Mouse (Mus musculus) forebrain, embryonic 16.5 days (tissue): ENCODE results near the gene Acss2. TPM values are rescaled to one million over a fixed set of nuclear protein-coding genes. Genes with fewer than 3 reads are reported as not detected.
"Not testable (repeated sequence)": the region's sequence is repeated elsewhere in the genome, so short reads cannot be mapped to it uniquely, and the experiment has no call there.

ENCODE experiments used
- ATAC-seq: fragments of 200-750 bp; cut with Nextera tagmentation; 2 replicates; pipeline ENCODE4 v1.8.0; 2017; ENCODE audit warnings: mild to moderate bottlenecking, moderate library complexity
- H3K27ac ChIP-seq: fragments of 300-500 bp; sonication (generic); 2 replicates; pipeline ENCODE4 v1.5.1; 2014; ENCODE audit warnings: low read length, control low read depth
- H3K27me3 ChIP-seq: fragments of 300-500 bp; sonication (generic); replicated peaks from 2 replicates; pipeline ENCODE4 v1.6.1; 2014; ENCODE audit warnings: low read length; ENCODE audit not compliant: control insufficient read depth, insufficient read depth
- H3K36me3 ChIP-seq: fragments of 300-500 bp; sonication (generic); 2 replicates; pipeline ENCODE4 v1.6.1; 2014; ENCODE audit not compliant: control insufficient read depth, insufficient read depth
- H3K4me1 ChIP-seq: fragments of 300-500 bp; sonication (generic); replicated peaks from 2 replicates; pipeline ENCODE4 v1.6.1; 2014; ENCODE audit warnings: low read length; ENCODE audit not compliant: control insufficient read depth, insufficient read depth
- H3K4me2 ChIP-seq: fragments of 300-500 bp; sonication (generic); 2 replicates; pipeline ENCODE4 v1.6.1; 2014; ENCODE audit warnings: mild to moderate bottlenecking, low read length, control low read depth
- H3K4me3 ChIP-seq: fragments of 300-500 bp; sonication (generic); replicated peaks from 2 replicates; pipeline ENCODE4 v1.5.1; 2014; ENCODE audit warnings: mild to moderate bottlenecking, low read length, control low read depth
- H3K9ac ChIP-seq: fragments of 300-500 bp; sonication (generic); replicated peaks from 2 replicates; pipeline ENCODE4 v1.6.1; 2014; ENCODE audit warnings: low read depth, low read length, control low read depth
- H3K9me3 ChIP-seq: fragments of 300-500 bp; sonication (generic); 2 replicates; pipeline ENCODE4 v1.6.1; 2016; ENCODE audit warnings: low read length; ENCODE audit not compliant: control insufficient read depth
- WGBS: fragments of 180-500 bp; shearing (Covaris S2); extraction: QIAGEN DNeasy Blood & Tissue Kit; methylation state at CpG from one replicate; pipeline ENCODE4 v1.1.7; 2014; 5-methylcytosine and 5-hydroxymethylcytosine counted together
- polyA plus RNA-seq: library from polyadenylated mRNA; unstranded; fragments of >200 nt; fragmentation: Nextera tagmentation; extraction: Ambion mirVana; gene quantifications from 2 replicates; pipeline ENCODE4 v1.2.1, GENCODE M21; 2015

Acss2 gene
- polyA plus RNA-seq, 1 experiment from 2014 or later = 22.8 TPM

GRCm38 (mm10) chr2:155536292-155536691 lies 18.5 kb downstream of the Acss2 start:
- Histone ChIP-seq H3K36me3 (no peaks in the 10 kb centered on the region), H3K9ac (no peak overlapping the region), H3K27ac (no peak overlapping the region), H3K4me2 (no peak overlapping the region), H3K9me3 (no peaks in the 10 kb centered on the region), H3K4me1 (no peaks in the 10 kb centered on the region), H3K4me3 (no peak overlapping the region), H3K27me3 (no peaks in the 10 kb centered on the region)
- no peak for ATAC-seq

- ATAC-seq = no peak
- H3K36me3 ChIP-seq = no peaks in the 10 kb centered on the region
- no peaks in the 10 kb centered on the region for H3K27me3 ChIP-seq
- H3K9me3 ChIP-seq = no peaks in the 10 kb centered on the region
- no peak overlapping the region for H3K4me3 ChIP-seq
- no peak overlapping the region for H3K27ac ChIP-seq
- 84% methylated on average over 5 of the region's 5 CpGs for WGBS
- no peak overlapping the region for H3K4me2 ChIP-seq
- no peaks in the 10 kb centered on the region for H3K4me1 ChIP-seq
- H3K9ac ChIP-seq = no peak overlapping the region
These were observed 20.2 kb downstream of the Acss2 start for GRCm38 (mm10) chr2:155537761-155538462.

DNA sequence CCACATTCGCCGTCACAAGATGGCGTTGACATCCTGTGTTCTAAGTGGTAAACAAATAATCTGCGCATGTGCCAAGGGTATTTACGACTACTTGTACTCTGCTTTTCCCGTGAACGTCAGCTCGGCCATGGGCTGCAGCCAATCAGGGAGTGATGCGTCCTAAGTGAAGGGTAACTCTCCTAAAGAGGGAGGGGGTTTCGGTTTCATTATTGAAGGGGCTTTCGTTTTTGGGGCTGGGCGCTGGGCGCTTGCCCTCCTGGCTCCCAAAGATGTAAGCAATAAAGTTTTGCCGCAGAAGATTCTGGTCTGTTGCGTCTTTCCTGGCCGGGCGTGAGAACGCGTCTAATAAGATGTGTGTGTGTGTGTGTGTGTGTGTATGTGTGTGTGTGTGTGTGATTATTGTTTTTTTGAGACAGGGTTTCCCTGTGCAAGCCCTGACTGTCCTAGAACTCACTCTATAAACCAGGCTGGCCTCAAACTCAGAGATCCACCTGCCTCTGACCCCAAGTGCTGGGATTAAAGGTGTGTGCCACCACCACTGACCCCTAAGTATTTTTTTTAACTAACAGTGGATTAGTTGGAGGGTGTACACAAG lies 20.8 kb downstream of the Acss2 start:
- H3K4me3 ChIP-seq, H3K4me2 ChIP-seq, H3K27ac ChIP-seq, H3K9ac ChIP-seq, H3K4me1 ChIP-seq, H3K27me3 ChIP-seq, ATAC-seq, H3K36me3 ChIP-seq, H3K9me3 ChIP-seq: not testable (repeated sequence)
- WGBS = 84% methylated on average over 12 of the region's 19 CpGs

DNA sequence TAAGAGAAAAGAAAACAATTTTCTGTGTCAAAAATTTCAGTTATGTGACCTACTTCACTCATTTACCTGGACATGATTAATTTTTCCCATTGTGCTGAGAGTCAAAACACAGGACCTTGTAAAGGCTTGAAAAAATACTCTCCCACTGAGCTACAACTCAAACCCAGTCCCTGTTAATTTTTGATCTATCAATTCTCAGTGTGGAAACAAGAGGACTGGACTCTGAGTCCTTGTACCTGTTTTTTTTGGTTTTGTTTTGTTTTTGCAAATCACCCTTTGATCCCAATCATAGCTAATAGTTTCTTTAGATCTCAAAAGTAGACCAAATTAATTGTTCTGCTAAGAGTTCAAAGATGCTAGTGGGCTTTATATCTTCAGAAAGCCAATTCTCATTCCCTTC lies 21.9 kb downstream of the Acss2 start:
- Histone ChIP-seq H3K4me1 (no peaks in the 10 kb centered on the region), H3K4me3 (no peak overlapping the region), H3K36me3 (no peaks in the 10 kb centered on the region), H3K9me3 (no peaks in the 10 kb centered on the region), H3K27ac (no peak overlapping the region), H3K9ac (no peak overlapping the region), H3K27me3 (no peaks in the 10 kb centered on the region), H3K4me2 (no peak overlapping the region)
- ATAC-seq = no peak

GRCm38 (mm10) chr2:155540822-155541458 lies 23.2 kb downstream of the Acss2 start:
- Histone ChIP-seq H3K9me3 (no peaks in the 10 kb centered on the region), H3K36me3 (no peaks in the 10 kb centered on the region), H3K27ac (no peak overlapping the region), H3K4me3 (no peak overlapping the region), H3K27me3 (no peaks in the 10 kb centered on the region), H3K9ac (no peak overlapping the region), H3K4me1 (no peaks in the 10 kb centered on the region), H3K4me2 (no peak overlapping the region)
- 62% methylated on average over 6 of the region's 6 CpGs for WGBS
- ATAC-seq = no peak

DNA sequence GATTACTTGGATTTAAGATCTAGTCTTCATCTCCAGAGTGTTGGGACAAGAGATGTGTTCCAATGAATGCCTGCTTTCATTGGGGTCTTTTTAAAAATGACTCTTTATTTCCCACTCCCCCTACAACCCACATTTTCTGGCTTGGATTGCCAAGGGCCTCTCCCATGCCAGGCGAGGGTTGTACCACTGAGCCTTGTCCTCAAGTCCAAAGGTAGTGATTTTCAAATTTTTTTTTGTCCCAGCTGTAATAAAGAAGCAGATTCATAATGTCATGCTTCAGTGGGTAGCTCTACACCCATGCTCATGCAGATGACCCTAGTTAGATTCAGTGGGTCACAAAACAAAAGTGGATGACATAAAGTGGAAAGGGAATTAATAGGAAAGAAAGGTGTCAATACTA lies 29.2 kb downstream of the Acss2 start:
- Histone ChIP-seq H3K27me3 (no peaks in the 10 kb centered on the region), H3K9ac (no peak overlapping the region)
- WGBS = 63% methylated on average over 1 of the region's 1 CpGs

DNA sequence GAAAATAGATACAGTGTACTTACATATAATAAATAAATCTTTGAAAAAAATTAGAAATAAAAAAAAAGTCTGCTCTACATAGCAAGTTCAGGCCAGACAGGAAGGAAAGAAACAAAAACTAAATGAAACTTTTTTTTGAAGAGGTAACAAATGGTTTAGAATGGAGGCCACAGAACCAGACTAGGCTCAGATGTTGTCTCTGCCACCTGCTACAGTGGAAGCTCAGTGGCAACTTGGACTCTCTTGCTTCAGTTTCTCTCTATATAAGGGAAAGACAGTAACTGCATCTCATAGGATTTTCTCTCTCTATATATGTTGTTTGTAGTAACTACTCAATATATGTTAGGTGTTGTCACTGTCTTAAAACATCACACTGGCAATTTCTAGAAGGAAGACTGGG lies 34.6 kb downstream of the Acss2 start:
- H3K9ac ChIP-seq = no peak overlapping the region
- ATAC-seq = no peak

More for the DNA sequence above, 29.2 kb downstream of the Acss2 start:
- ATAC-seq = no peak
- no peak overlapping the region for H3K4me2 ChIP-seq
- no peaks in the 10 kb centered on the region for H3K4me1 ChIP-seq
- H3K9me3 ChIP-seq = no peaks in the 10 kb centered on the region
- H3K36me3 ChIP-seq = no peaks in the 10 kb centered on the region
- no peak overlapping the region for H3K27ac ChIP-seq
- no peak overlapping the region for H3K4me3 ChIP-seq

GRCm38 (mm10) chr2:155552949-155553354 lies 35.2 kb downstream of the Acss2 start:
- H3K4me2 ChIP-seq = no peak overlapping the region
- no peak overlapping the region for H3K27ac ChIP-seq

More for the DNA sequence above, 34.6 kb downstream of the Acss2 start:
- no peaks in the 10 kb centered on the region for H3K27me3 ChIP-seq
- H3K9me3 ChIP-seq = no peaks in the 10 kb centered on the region
- no peak overlapping the region for H3K4me2 ChIP-seq
- H3K4me3 ChIP-seq = no peak overlapping the region
- no peak overlapping the region for H3K27ac ChIP-seq
- no peaks in the 10 kb centered on the region for H3K36me3 ChIP-seq
- H3K4me1 ChIP-seq = no peaks in the 10 kb centered on the region

GRCm38 (mm10) chr2:155554426-155554985 lies 36.8 kb downstream of the Acss2 start:
- H3K9me3 ChIP-seq = no peaks in the 10 kb centered on the region
- H3K9ac ChIP-seq = no peak overlapping the region
- WGBS = 89% methylated on average over 2 of the region's 2 CpGs
- no peaks in the 10 kb centered on the region for H3K4me1 ChIP-seq
- no peaks in the 10 kb centered on the region for H3K36me3 ChIP-seq
- no peak overlapping the region for H3K27ac ChIP-seq
- no peaks in the 10 kb centered on the region for H3K27me3 ChIP-seq
- no peak overlapping the region for H3K4me3 ChIP-seq
- no peak overlapping the region for H3K4me2 ChIP-seq
- ATAC-seq = no peak

More at GRCm38 (mm10) chr2:155552949-155553354, 35.2 kb downstream of the Acss2 start:
- H3K9me3 ChIP-seq = no peaks in the 10 kb centered on the region
- H3K4me3 ChIP-seq = no peak overlapping the region
- no peak for ATAC-seq
- no peaks in the 10 kb centered on the region for H3K27me3 ChIP-seq
- H3K9ac ChIP-seq = no peak overlapping the region
- no peaks in the 10 kb centered on the region for H3K4me1 ChIP-seq
- H3K36me3 ChIP-seq = no peaks in the 10 kb centered on the region
